In genomic region chr3:54504997-54505396, GRCm38 (mm10) we compare ENCODE assay signal across 17 mouse cellular contexts.
ATAC-seq lines count a peak whose summit lies in the region.
"Had no signal": no experiment of that assay in that cellular context is flagged by ENCODE, and none has a peak within 500 bp of the region (broad histone marks: within the 10 kb centered on the region; RNA-seq: fewer than 3 reads in every experiment).

No protein-coding gene starts in this region.

- H3K9ac ChIP-seq in liver, embryonic 12.5 days: no peak overlapping the region
- H3K9ac ChIP-seq in midbrain, embryonic 15.5 days: no peak overlapping the region
- H3K9ac ChIP-seq: embryonic facial prominence, embryonic 13.5 days; embryonic facial prominence, embryonic 15.5 days; forebrain, embryonic 12.5 days had no signal

- no peaks in the 10 kb centered on the region for H3K9me3 ChIP-seq in liver, embryonic 12.5 days (replicated peaks)
- H3K9me3 ChIP-seq in midbrain, embryonic 15.5 days: no peaks in the 10 kb centered on the region
- H3K9me3 ChIP-seq: embryonic facial prominence, embryonic 13.5 days; embryonic facial prominence, embryonic 15.5 days; forebrain, embryonic 10.5 days; forebrain, embryonic 12.5 days had no signal

- no peak overlapping the region for H3K4me3 ChIP-seq in liver, embryonic 12.5 days
- no peak overlapping the region for H3K4me3 ChIP-seq in midbrain, embryonic 15.5 days
- H3K4me3 ChIP-seq: embryonic facial prominence, embryonic 13.5 days; embryonic facial prominence, embryonic 15.5 days; erythroblast, embryonic 14.5 days; forebrain, embryonic 10.5 days; forebrain, embryonic 12.5 days had no signal

- WGBS in liver, embryonic 12.5 days (ENCODE audit: insufficient replicate concordance): 55% methylated on average over 3 of the region's 3 CpGs
- WGBS in midbrain, embryonic 15.5 days: 79% methylated on average over 3 of the region's 3 CpGs

- H3K4me2 ChIP-seq in liver, embryonic 12.5 days: no peak overlapping the region
- H3K4me2 ChIP-seq in midbrain, embryonic 15.5 days: no peak overlapping the region
- H3K4me2 ChIP-seq: embryonic facial prominence, embryonic 13.5 days; embryonic facial prominence, embryonic 15.5 days; forebrain, embryonic 12.5 days had no signal

- no peaks in the 10 kb centered on the region for H3K36me3 ChIP-seq in liver, embryonic 12.5 days
- no peaks in the 10 kb centered on the region for H3K36me3 ChIP-seq in midbrain, embryonic 15.5 days (replicated peaks)
- H3K36me3 ChIP-seq: embryonic facial prominence, embryonic 13.5 days; embryonic facial prominence, embryonic 15.5 days; forebrain, embryonic 10.5 days; forebrain, embryonic 12.5 days; G1E had no signal

- H3K27ac ChIP-seq in liver, embryonic 12.5 days: no peak overlapping the region
- no peak overlapping the region for H3K27ac ChIP-seq in midbrain, embryonic 15.5 days
- H3K27ac ChIP-seq: embryonic facial prominence, embryonic 13.5 days; embryonic facial prominence, embryonic 15.5 days; forebrain, embryonic 10.5 days; forebrain, embryonic 12.5 days had no signal

- no peaks in the 10 kb centered on the region for H3K27me3 ChIP-seq in liver, embryonic 12.5 days (replicated peaks)
- H3K27me3 ChIP-seq in midbrain, embryonic 15.5 days (replicated peaks): no peaks in the 10 kb centered on the region
- H3K27me3 ChIP-seq: CH12.LX; embryonic facial prominence, embryonic 13.5 days; embryonic facial prominence, embryonic 15.5 days; forebrain, embryonic 12.5 days; Patski had no signal

- no peaks in the 10 kb centered on the region for H3K4me1 ChIP-seq in liver, embryonic 12.5 days
- no peaks in the 10 kb centered on the region for H3K4me1 ChIP-seq in midbrain, embryonic 15.5 days
- H3K4me1 ChIP-seq: embryonic facial prominence, embryonic 13.5 days; embryonic facial prominence, embryonic 15.5 days; forebrain, embryonic 10.5 days; forebrain, embryonic 12.5 days had no signal

- ATAC-seq in common myeloid progenitor, adult 5-6 weeks (replicated peaks; ENCODE audit: low read depth, poor library complexity, severe bottlenecking): peak; percentile 36; the same call in 1 of the 2 replicates
- ATAC-seq in megakaryocyte, adult 5-6 weeks (ENCODE audit: poor library complexity, severe bottlenecking): peak; percentile 77
- no peak for ATAC-seq in liver, embryonic 12.5 days
- ATAC-seq in inflammation-experienced regulatory T-cells, adult 6 months: no peak
- no peak for ATAC-seq in midbrain, embryonic 15.5 days (replicated peaks)
- ATAC-seq: activated CD4-positive, CD25-positive, alpha-beta regulatory T cell, adult 4 months; CD4-positive, CD25-positive, alpha-beta regulatory T cell, adult 4 months; forebrain, embryonic 14.5 days; forebrain, embryonic 16.5 days; Patski had no signal

Comparison
In these comparisons a context has a peak if more than half of its experiments do, and no peak if none do; other contexts are left out.
1. ATAC-seq: peak in common myeloid progenitor, adult 5-6 weeks (single experiment) and megakaryocyte, adult 5-6 weeks (single experiment); none in liver, embryonic 12.5 days (single experiment), inflammation-experienced regulatory T-cells, adult 6 months (single experiment) and midbrain, embryonic 15.5 days (single experiment).